Mouse (Mus musculus) MEL (cell line): ENCODE data around the gene AA467197.

Experiments used
- BHLHE40 ChIP-seq: IDR thresholded peaks from 2 replicates; pipeline ENCODE4 v1.6.1; 2012; ENCODE audit warnings: low read depth, mild to moderate bottlenecking, inconsistent platforms, low read length, improper control_type of control experiment, borderline replicate concordance
- MAX ChIP-seq: IDR thresholded peaks from 2 replicates; pipeline ENCODE4 v1.6.1; 2011; ENCODE audit warnings: low read length, improper control_type of control experiment
- POLR2A ChIP-seq, 2 experiments: IDR thresholded peaks; 2 replicates each; pipeline ENCODE4 v1.6.1; 2011 to 2012; ENCODE audit warnings: low read length in 2 of 2, mild to moderate bottlenecking in 2 of 2, control low read depth in 1 of 2, improper control_type of control experiment in 1 of 2, low read depth in 1 of 2, moderate library complexity in 1 of 2; ENCODE audit not compliant: control insufficient read depth in 1 of 2, insufficient read depth in 1 of 2, poor library complexity in 1 of 2
- TCF12 ChIP-seq: IDR thresholded peaks from 2 replicates; pipeline ENCODE4 v1.6.1; 2014; ENCODE audit warnings: low read depth, mild to moderate bottlenecking, inconsistent platforms, low read length, improper control_type of control experiment, moderate library complexity

DNA sequence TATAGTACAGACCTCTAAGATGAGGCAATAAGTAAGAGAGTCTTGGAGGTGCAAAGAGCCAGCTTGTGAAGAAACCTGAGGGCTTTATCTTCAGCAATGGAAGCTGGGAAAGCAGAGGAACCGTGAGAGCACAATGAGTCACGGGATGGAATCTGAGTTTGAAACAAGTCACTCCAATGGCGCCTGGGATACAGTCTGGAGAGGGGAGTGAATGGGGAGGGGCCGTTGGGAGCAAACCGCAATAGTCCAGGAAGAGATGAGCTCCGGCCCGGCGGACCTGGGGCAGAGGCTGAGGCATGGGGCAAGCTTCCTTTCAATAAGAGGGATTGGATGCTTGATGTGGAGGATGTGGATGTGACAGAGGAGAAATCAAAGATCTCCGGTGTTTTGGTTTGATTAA lies 28.0 kb upstream of the AA467197 start:
- TF ChIP-seq BHLHE40 (no peak), MAX (no peak), POLR2A (IDR thresholded peaks at IDR 0.05; ENCODE audit: control insufficient read depth in 1 of 2, insufficient read depth in 1 of 2, low read depth in 1 of 2, low read length in 2 of 2, poor library complexity in 1 of 2) (no peak), TCF12 (no peak)
